Mouse (Mus musculus) cortical plate, adult 2 months (tissue): Measurements from ENCODE around the gene Trim59.

Source experiments
- CTCF ChIP-seq: fragments of 200-500 bp; IDR thresholded peaks from 2 replicates; pipeline ENCODE4 v1.5.1; 2011; ENCODE audit warnings: mild to moderate bottlenecking, control low read depth, low read length; ENCODE audit not compliant: insufficient read depth; ENCODE audit errors: extremely low read depth
- POLR2A ChIP-seq: fragments of 200-500 bp; IDR thresholded peaks from 2 replicates; pipeline ENCODE4 v1.6.1; 2011; ENCODE audit warnings: mild to moderate bottlenecking, low read length, control low read depth; ENCODE audit not compliant: insufficient read depth; ENCODE audit errors: extremely low read depth

DNA sequence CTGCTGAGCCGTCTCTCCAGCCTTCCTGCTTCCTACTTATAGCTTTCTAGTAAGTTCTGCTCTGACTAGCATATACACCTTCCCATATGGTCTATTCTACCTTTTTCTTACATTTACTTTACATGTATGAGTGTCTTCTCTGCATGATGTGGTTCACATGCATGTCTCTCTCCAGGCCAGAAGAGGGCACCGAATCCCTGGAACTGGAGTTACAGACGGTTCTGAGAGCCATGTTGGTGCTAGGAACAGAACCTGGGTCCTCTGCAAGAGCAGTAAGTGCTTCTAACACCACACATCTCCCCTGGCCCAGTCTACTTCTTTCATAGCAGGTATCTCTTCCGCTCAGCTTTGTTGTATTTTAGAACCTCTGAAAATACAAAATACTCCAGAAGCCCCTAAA lies 41.8 kb downstream of the Trim59 start:
- TF ChIP-seq POLR2A (no peak), CTCF (no peak)
